Mouse (Mus musculus) MEL (cell line): ENCODE measurements around the gene Fam171b. TPM values are rescaled to one million over a fixed set of nuclear protein-coding genes. Genes with fewer than 3 reads are reported as not detected.

Experiments
- DNase-seq: peaks from one replicate; pipeline ENCODE4 v3.0.0; 2011; ENCODE audit warnings: low read depth, low spot score
- H3K27ac ChIP-seq: 2 replicates; pipeline ENCODE4 v1.5.1; 2012; ENCODE audit warnings: low read depth, mild to moderate bottlenecking, control low read depth, low read length, moderate library complexity; ENCODE audit not compliant: control insufficient read depth
- H3K27me3 ChIP-seq, 2 experiments: fragments of 150-350 bp in 1 of 2; sonication (generic) in 1 of 2; 2 replicates each; pipeline ENCODE4 v1.6.1; 2012; ENCODE audit warnings: low read length in 2 of 2, mild to moderate bottlenecking in 2 of 2, improper control_type of control experiment in 1 of 2, moderate library complexity in 1 of 2; ENCODE audit not compliant: insufficient read depth in 2 of 2, control insufficient read depth in 1 of 2
- H3K36me3 ChIP-seq, 2 experiments: 2 replicates each; pipeline ENCODE4 v1.6.1; 2012 to 2014; ENCODE audit warnings: low read length in 2 of 2, improper control_type of control experiment in 1 of 2, inconsistent platforms in 1 of 2, mild to moderate bottlenecking in 1 of 2; ENCODE audit not compliant: insufficient read depth in 2 of 2, control insufficient read depth in 1 of 2
- H3K4me1 ChIP-seq, 2 experiments: fragments of 150-350 bp in 1 of 2; sonication (generic) in 1 of 2; 2 replicates each; pipeline ENCODE4 v1.6.1; 2012; ENCODE audit warnings: low read length in 2 of 2, improper control_type of control experiment in 1 of 2, mild to moderate bottlenecking in 1 of 2; ENCODE audit not compliant: insufficient read depth in 2 of 2, control insufficient read depth in 1 of 2
- H3K4me3 ChIP-seq, 2 experiments: fragments of 150-350 bp in 1 of 2; sonication (generic) in 1 of 2; 2 replicates each; pipeline ENCODE4 v1.5.1; 2012; ENCODE audit warnings: low read depth in 2 of 2, low read length in 2 of 2, mild to moderate bottlenecking in 2 of 2, moderate library complexity in 2 of 2, control low read depth in 1 of 2, improper control_type of control experiment in 1 of 2; ENCODE audit not compliant: control insufficient read depth in 1 of 2, insufficient read depth in 1 of 2
- H3K79me2 ChIP-seq: 2 replicates; pipeline ENCODE4 v1.6.1; 2012; ENCODE audit warnings: mild to moderate bottlenecking, low read length, moderate library complexity; ENCODE audit not compliant: control insufficient read depth, poor library complexity, insufficient read depth
- H3K9ac ChIP-seq: 2 replicates; pipeline ENCODE4 v1.6.1; 2012; ENCODE audit warnings: low read depth, mild to moderate bottlenecking, control low read depth, low read length, moderate library complexity; ENCODE audit not compliant: control insufficient read depth, poor library complexity, severe bottlenecking
- H3K9me3 ChIP-seq: fragments of 150-350 bp; sonication (generic); replicated peaks from 2 replicates; pipeline ENCODE4 v1.6.1; 2012; ENCODE audit warnings: mild to moderate bottlenecking, low read length, improper control_type of control experiment, moderate library complexity; ENCODE audit not compliant: insufficient read depth
- BHLHE40 ChIP-seq: IDR thresholded peaks from 2 replicates; pipeline ENCODE4 v1.6.1; 2012; ENCODE audit warnings: low read depth, mild to moderate bottlenecking, inconsistent platforms, low read length, improper control_type of control experiment, borderline replicate concordance
- CHD1 ChIP-seq: IDR thresholded peaks from 2 replicates; pipeline ENCODE4 v1.6.1; 2012; ENCODE audit warnings: low read depth, mild to moderate bottlenecking, inconsistent platforms, low read length, improper control_type of control experiment
- CTCF ChIP-seq, 3 experiments: IDR thresholded peaks in 2 of 3; conservative IDR thresholded peaks in 1 of 3; 2 replicates each; pipeline ENCODE4 v1.5.1; 2011 to 2012; ENCODE audit warnings: low read length in 3 of 3, low read depth in 2 of 3, mild to moderate bottlenecking in 2 of 3, improper control_type of control experiment in 1 of 3, inconsistent platforms in 1 of 3, mixed read lengths in 1 of 3, moderate library complexity in 1 of 3; ENCODE audit not compliant: control insufficient read depth in 1 of 3, insufficient read depth in 1 of 3, poor library complexity in 1 of 3, severe bottlenecking in 1 of 3
- EP300 ChIP-seq, 2 experiments: IDR thresholded peaks; 2 replicates each; pipeline ENCODE4 v1.6.1; 2011; ENCODE audit warnings: improper control_type of control experiment in 2 of 2, low read length in 2 of 2, low read depth in 1 of 2, mild to moderate bottlenecking in 1 of 2
- ETS1 ChIP-seq: IDR thresholded peaks from 2 replicates; pipeline ENCODE4 v1.6.1; 2012; ENCODE audit warnings: low read depth, mild to moderate bottlenecking, inconsistent platforms, low read length, improper control_type of control experiment, moderate library complexity
- GABPA ChIP-seq: IDR thresholded peaks from 2 replicates; pipeline ENCODE4 v1.6.1; 2012; ENCODE audit warnings: low read depth, mild to moderate bottlenecking, inconsistent platforms, low read length, improper control_type of control experiment, moderate library complexity
- GATA1 ChIP-seq: IDR thresholded peaks from 2 replicates; pipeline ENCODE4 v1.6.1; 2011; ENCODE audit warnings: low read depth, low read length, improper control_type of control experiment
- HCFC1 ChIP-seq: IDR thresholded peaks from 2 replicates; pipeline ENCODE4 v1.6.1; 2012; ENCODE audit warnings: low read depth, mild to moderate bottlenecking, inconsistent platforms, low read length, improper control_type of control experiment, moderate library complexity
- KAT2A ChIP-seq: conservative IDR thresholded peaks from 2 replicates; pipeline ENCODE4 v1.6.1; 2012; ENCODE audit warnings: low read depth, low read length, improper control_type of control experiment, inconsistent platforms
- MAX ChIP-seq: IDR thresholded peaks from 2 replicates; pipeline ENCODE4 v1.6.1; 2011; ENCODE audit warnings: low read length, improper control_type of control experiment
- MAZ ChIP-seq: IDR thresholded peaks from 2 replicates; pipeline ENCODE4 v1.6.1; 2012; ENCODE audit warnings: low read depth, mild to moderate bottlenecking, inconsistent platforms, low read length, improper control_type of control experiment
- MEF2A ChIP-seq: IDR thresholded peaks from 2 replicates; pipeline ENCODE4 v1.6.1; 2014; ENCODE audit warnings: low read depth, mild to moderate bottlenecking, inconsistent platforms, low read length, improper control_type of control experiment; ENCODE audit not compliant: poor library complexity, insufficient replicate concordance, severe bottlenecking; ENCODE audit errors: extremely low read depth
- MXI1 ChIP-seq: IDR thresholded peaks from 2 replicates; pipeline ENCODE4 v1.6.1; 2011; ENCODE audit warnings: mild to moderate bottlenecking, low read depth, low read length, improper control_type of control experiment
- MYB ChIP-seq: IDR thresholded peaks from 2 replicates; pipeline ENCODE4 v1.6.1; 2011; ENCODE audit warnings: mild to moderate bottlenecking, low read depth, low read length, improper control_type of control experiment
- POLR2A ChIP-seq, 2 experiments: IDR thresholded peaks; 2 replicates each; pipeline ENCODE4 v1.6.1; 2011 to 2012; ENCODE audit warnings: low read length in 2 of 2, mild to moderate bottlenecking in 2 of 2, control low read depth in 1 of 2, improper control_type of control experiment in 1 of 2, low read depth in 1 of 2, moderate library complexity in 1 of 2; ENCODE audit not compliant: control insufficient read depth in 1 of 2, insufficient read depth in 1 of 2, poor library complexity in 1 of 2
- POLR2AphosphoS2 ChIP-seq: IDR thresholded peaks from 2 replicates; pipeline ENCODE4 v1.6.1; 2011; ENCODE audit warnings: low read length, improper control_type of control experiment
- POLR2AphosphoS5 ChIP-seq: IDR thresholded peaks from 2 replicates; pipeline ENCODE4 v1.6.1; 2012; ENCODE audit warnings: low read depth, borderline replicate concordance, mild to moderate bottlenecking, inconsistent platforms, low read length, moderate library complexity, mixed read lengths
- RCOR1 ChIP-seq: IDR thresholded peaks from 2 replicates; pipeline ENCODE4 v1.6.1; 2012; ENCODE audit warnings: low read depth, mild to moderate bottlenecking, inconsistent platforms, low read length, improper control_type of control experiment
- TBP ChIP-seq: IDR thresholded peaks from 2 replicates; pipeline ENCODE4 v1.8.0; 2011; ENCODE audit warnings: low read depth, low read length, improper control_type of control experiment
- TCF12 ChIP-seq: IDR thresholded peaks from 2 replicates; pipeline ENCODE4 v1.6.1; 2014; ENCODE audit warnings: low read depth, mild to moderate bottlenecking, inconsistent platforms, low read length, improper control_type of control experiment, moderate library complexity
- USF1 ChIP-seq: IDR thresholded peaks from 2 replicates; pipeline ENCODE4 v1.6.1; 2014; ENCODE audit warnings: low read depth, mild to moderate bottlenecking, inconsistent platforms, low read length, improper control_type of control experiment, moderate library complexity
- USF2 ChIP-seq, 2 experiments: IDR thresholded peaks; 2 replicates each; pipeline ENCODE4 v1.6.1; 2011 to 2012; ENCODE audit warnings: improper control_type of control experiment in 2 of 2, low read length in 2 of 2, borderline replicate concordance in 1 of 2, inconsistent platforms in 1 of 2, low read depth in 1 of 2, mild to moderate bottlenecking in 1 of 2; ENCODE audit not compliant: insufficient read depth in 1 of 2
- ZNF384 ChIP-seq: IDR thresholded peaks from 2 replicates; pipeline ENCODE4 v1.6.1; 2012; ENCODE audit warnings: low read depth, mild to moderate bottlenecking, inconsistent platforms, low read length, improper control_type of control experiment
- polyA plus RNA-seq, 2 experiments: library from polyadenylated mRNA; stranded (reverse) in 1 of 2; unstranded in 1 of 2; fragments of >175 nt in 1 of 2; fragments of >200 nt in 1 of 2; gene quantifications; 2 replicates each; pipeline versions ENCODE4 v1.2.1 to v1.2.4; 2012; ENCODE audit warnings: low replicate concordance in 2 of 2, low read depth in 1 of 2; ENCODE audit not compliant: insufficient read length in 2 of 2, insufficient read depth in 1 of 2, missing spikeins in 1 of 2
- total RNA-seq: library from RNA; depleted of rRNA; stranded (reverse); fragments of 300-350 nt; gene quantifications from 2 replicates; pipeline ENCODE4 v1.2.3, GENCODE M21; 2012

Gene Fam171b
- total and polyA plus RNA-seq, 3 experiments: not detected

GRCm38 (mm10) chr2:83791330-83792073 is 20.9 kb upstream of the Fam171b start (continued):
- TF ChIP-seq MAZ (no peak), MAX (no peak), USF2 (IDR thresholded peaks at IDR 0.05; ENCODE audit: borderline replicate concordance in 1 of 2, insufficient read depth in 1 of 2, low read depth in 1 of 2, low read length in 2 of 2) (no peak), EP300 (IDR thresholded peaks at IDR 0.05; ENCODE audit: low read depth in 1 of 2, low read length in 2 of 2) (no peak), ETS1 (no peak)

DNA sequence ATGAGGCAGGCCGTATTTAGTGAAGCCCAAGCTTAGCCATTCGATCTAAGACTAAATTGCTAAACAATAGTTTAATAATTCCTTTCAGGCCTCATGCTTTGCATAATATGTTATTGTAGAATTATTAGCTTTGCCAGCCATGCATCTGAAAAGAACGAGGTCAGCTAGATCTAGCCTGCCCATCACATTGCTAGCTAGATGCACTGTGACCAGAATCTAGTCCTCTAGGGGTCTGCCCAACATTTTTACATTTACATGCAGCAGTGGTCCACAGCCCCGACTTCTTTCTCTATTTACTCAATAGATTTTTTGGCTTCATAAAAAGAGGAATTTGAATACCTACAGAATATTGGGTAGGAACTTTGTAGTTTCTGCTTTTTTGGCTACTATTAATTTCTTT is 20.3 kb upstream of the Fam171b start:
- H3K4me1 ChIP-seq: no peaks in the 10 kb centered on the region
- H3K36me3 ChIP-seq: peaks cover 0 to 4% of the 10 kb centered on the region in 2 experiments; a peak in 2 of 4 replicates
- no peak overlapping the region for H3K4me3 ChIP-seq
- DNase-seq: no peak
- no peak overlapping the region for H3K27ac ChIP-seq
- TF ChIP-seq MXI1 (no peak), EP300 (IDR thresholded peaks at IDR 0.05; ENCODE audit: low read depth in 1 of 2, low read length in 2 of 2) (no peak), USF1 (no peak), POLR2AphosphoS2 (no peak), MYB (no peak), MEF2A (no peak), HCFC1 (no peak), GABPA (no peak), CTCF (IDR thresholded peaks at IDR 0.05 in 2 of 3, conservative IDR thresholded peaks at IDR 0.05 in 1 of 3; ENCODE audit: control insufficient read depth in 1 of 3, insufficient read depth in 1 of 3, low read depth in 2 of 3, low read length in 3 of 3, poor library complexity in 1 of 3, severe bottlenecking in 1 of 3) (no peak), RCOR1 (no peak), POLR2AphosphoS5 (no peak), CHD1 (no peak)
- no peak overlapping the region for H3K9ac ChIP-seq
- H3K27me3 ChIP-seq: no peaks in the 10 kb centered on the region
- H3K79me2 ChIP-seq: no peaks in the 10 kb centered on the region
- H3K9me3 ChIP-seq: no peaks in the 10 kb centered on the region

DNA sequence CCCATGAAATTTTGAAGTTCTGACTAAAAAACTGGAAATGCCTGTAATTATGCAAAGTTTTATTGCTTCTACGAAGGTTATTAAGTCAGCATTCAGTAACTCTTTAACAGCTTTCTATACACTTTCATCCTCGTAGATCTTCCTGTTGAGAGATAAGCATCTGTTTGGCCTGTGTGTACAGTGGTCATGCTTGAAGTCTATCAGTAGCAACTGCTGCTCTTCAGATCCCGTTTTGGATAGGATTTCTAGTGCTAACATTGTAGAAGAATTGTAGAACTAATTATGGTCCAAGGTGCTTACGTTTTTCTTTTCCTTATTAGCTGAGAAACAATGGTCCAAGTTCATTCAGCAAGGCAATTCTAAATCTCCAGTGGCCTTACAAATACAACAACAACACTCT is 16.7 kb upstream of the Fam171b start:
- Histone ChIP-seq H3K9ac (no peak overlapping the region), H3K9me3 (no peaks in the 10 kb centered on the region), H3K27me3 (no peaks in the 10 kb centered on the region), H3K79me2 (no peaks in the 10 kb centered on the region), H3K4me1 (no peaks in the 10 kb centered on the region), H3K36me3 (peaks cover 0 to 4% of the 10 kb centered on the region in 2 experiments; a peak in 2 of 4 replicates), H3K27ac (no peak overlapping the region), H3K4me3 (no peak overlapping the region)
- TF ChIP-seq TBP (no peak), POLR2A (IDR thresholded peaks at IDR 0.05; ENCODE audit: control insufficient read depth in 1 of 2, insufficient read depth in 1 of 2, low read depth in 1 of 2, low read length in 2 of 2, poor library complexity in 1 of 2) (no peak), BHLHE40 (no peak), CHD1 (no peak), TCF12 (no peak), HCFC1 (no peak), MAZ (no peak), GATA1 (no peak), MAX (no peak), KAT2A (no peak), ZNF384 (no peak)
- DNase-seq: no peak
